Mouse (Mus musculus) kidney, postnatal 36 days (tissue): ENCODE results near the gene Ankrd33.
"Not testable (repeated sequence)": the region's sequence is repeated elsewhere in the genome, so short reads cannot be mapped to it uniquely, and the experiment has no call there.

Experiments
- DNase-seq, 2 experiments: peaks; one replicate each; pipeline ENCODE4 v3.0.0; 2021 to 2022; ENCODE audit warnings: mixed read lengths in 2 of 2

The Ankrd33 gene

GRCm38 (mm10) chr15:101086956-101087355, 28.6 kb upstream of the Ankrd33 start:
- peak; percentile 81 for DNase-seq

GRCm38 (mm10) chr15:101088291-101088690, 27.3 kb upstream of the Ankrd33 start:
- DNase-seq, result no peak

- DNase-seq, result no peak
Observed at GRCm38 (mm10) chr15:101091551-101091950, 24.0 kb upstream of the Ankrd33 start.

- DNase-seq, result peak in 1 of 2 experiments; percentile 46
Observed at GRCm38 (mm10) chr15:101092121-101092828, 23.3 kb upstream of the Ankrd33 start.

- DNase-seq, result peak; percentile 74 to 81
Observed at GRCm38 (mm10) chr15:101092829-101093648, 22.5 kb upstream of the Ankrd33 start.

GRCm38 (mm10) chr15:101093988-101094387, 21.6 kb upstream of the Ankrd33 start:
- DNase-seq, result no peak

- DNase-seq, result no peak
Observed at GRCm38 (mm10) chr15:101094979-101095378, 20.6 kb upstream of the Ankrd33 start.

GRCm38 (mm10) chr15:101095392-101095791, 20.2 kb upstream of the Ankrd33 start:
- DNase-seq, result no peak

GRCm38 (mm10) chr15:101097985-101098651, 17.4 kb upstream of the Ankrd33 start:
- DNase-seq, result peak in 1 of 2 experiments; percentile 49

- no peak for DNase-seq
Observed at GRCm38 (mm10) chr15:101100996-101101395, 14.6 kb upstream of the Ankrd33 start.

- no peak for DNase-seq
Observed at GRCm38 (mm10) chr15:101103605-101104304, 11.8 kb upstream of the Ankrd33 start.

GRCm38 (mm10) chr15:101105496-101105994, 10.0 kb upstream of the Ankrd33 start:
- peak; percentile 81 to 93 for DNase-seq

GRCm38 (mm10) chr15:101106011-101106410, 9.5 kb upstream of the Ankrd33 start:
- DNase-seq, result no peak

GRCm38 (mm10) chr15:101107906-101108671, 7.5 kb upstream of the Ankrd33 start:
- no peak for DNase-seq

- peak; percentile 76 to 81 for DNase-seq
Observed at GRCm38 (mm10) chr15:101113176-101113575, 2.4 kb upstream of the Ankrd33 start.

- not testable (repeated sequence) for DNase-seq
Observed at GRCm38 (mm10) chr15:101113778-101114177, 1.8 kb upstream of the Ankrd33 start.

- DNase-seq, result peak in 1 of 2 experiments; percentile 49
Observed at GRCm38 (mm10) chr15:101118399-101119125, 3.0 kb downstream of the Ankrd33 start.

- no peak for DNase-seq
Observed at GRCm38 (mm10) chr15:101121411-101122289, 6.1 kb downstream of the Ankrd33 start.

GRCm38 (mm10) chr15:101122290-101122589, 6.7 kb downstream of the Ankrd33 start:
- peak; percentile 58 to 60 for DNase-seq

- peak; percentile 55 to 66 for DNase-seq
Observed at GRCm38 (mm10) chr15:101123202-101123601, 7.6 kb downstream of the Ankrd33 start.
